Mouse (Mus musculus): ENCODE measurements around the gene Pak1. TPM values are rescaled to one million over a fixed set of nuclear protein-coding genes. Genes with fewer than 3 reads are reported as not detected.

Gene Pak1
- polyA plus RNA-seq, 1 experiment from 2014 or later: 121 TPM

- Histone ChIP-seq H3K9ac (replicated peaks) (no peak overlapping the region), H3K4me1 (0 out of 2 replicates have a peak, but pooled peaks cover 4% of the 10 kb centered on the region), H3K9me3 (no peaks in the 10 kb centered on the region), H3K4me2 (replicated peaks) (no peak overlapping the region), H3K27me3 (no peaks in the 10 kb centered on the region), H3K4me3 (no peak overlapping the region), H3K27ac (replicated peaks) (no peak overlapping the region), H3K36me3 (no peaks in the 10 kb centered on the region)
- WGBS: 60% methylated on average over 5 of the region's 5 CpGs
- ATAC-seq (ENCODE audit: low FRiP score, low read depth): no peak
Measured at GRCm38 (mm10) chr7:97783523-97783922, 4.8 kb upstream of the Pak1 start.

GRCm38 (mm10) chr7:97788669-97789483 lies 535 bp downstream of the Pak1 start:
- H3K4me3 ChIP-seq: peak overlapping the region; percentile 76
- H3K27me3 ChIP-seq: peaks cover 3% of the 10 kb centered on the region; the same call in 1 of the 2 replicates
- H3K27ac ChIP-seq (replicated peaks): peak overlapping the region; percentile 78
- H3K4me1 ChIP-seq: peaks cover 26% of the 10 kb centered on the region
- peak; percentile 73 for ATAC-seq (ENCODE audit: low FRiP score, low read depth)
- under 1% methylated on average over 65 of the region's 84 CpGs for WGBS
- H3K9me3 ChIP-seq: no peaks in the 10 kb centered on the region
- H3K4me2 ChIP-seq (replicated peaks): peak overlapping the region; percentile 86
- H3K9ac ChIP-seq (replicated peaks): peak overlapping the region; percentile 94
- no peaks in the 10 kb centered on the region for H3K36me3 ChIP-seq

DNA sequence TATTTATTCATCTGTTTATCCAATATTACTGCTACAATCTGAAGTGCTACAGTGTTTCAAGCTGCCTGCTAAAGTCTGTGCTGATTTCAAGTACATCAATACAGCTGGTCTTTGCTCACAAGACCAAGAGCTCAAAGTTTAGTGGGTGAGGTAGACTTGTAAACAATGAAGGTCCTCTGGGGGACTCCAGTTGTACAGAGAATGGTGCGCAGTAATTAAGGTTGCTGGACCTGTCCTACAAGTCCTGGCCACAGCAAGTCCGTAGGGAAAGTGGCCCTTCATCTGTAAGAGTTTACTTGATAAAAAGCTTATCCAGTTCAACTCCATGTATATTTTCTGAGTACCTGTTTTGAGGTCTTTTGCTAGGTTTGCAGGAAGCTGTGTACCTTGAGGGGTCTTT lies 1.9 kb downstream of the Pak1 start:
- ATAC-seq (ENCODE audit: low FRiP score, low read depth): no peak
- peak overlapping the region; percentile 76 for H3K4me3 ChIP-seq
- H3K9me3 ChIP-seq: no peaks in the 10 kb centered on the region
- peak overlapping the region; percentile 86 for H3K4me2 ChIP-seq (replicated peaks)
- 43% methylated on average over 2 of the region's 2 CpGs for WGBS
- no peaks in the 10 kb centered on the region for H3K36me3 ChIP-seq
- H3K9ac ChIP-seq (replicated peaks): no peak overlapping the region
- no peak overlapping the region for H3K27ac ChIP-seq (replicated peaks)
- peaks cover 3% of the 10 kb centered on the region; the same call in 1 of the 2 replicates for H3K27me3 ChIP-seq
- H3K4me1 ChIP-seq: peaks cover 26% of the 10 kb centered on the region

GRCm38 (mm10) chr7:97792324-97792723 lies 4.0 kb downstream of the Pak1 start:
- WGBS: 61% methylated on average over 2 of the region's 2 CpGs

DNA sequence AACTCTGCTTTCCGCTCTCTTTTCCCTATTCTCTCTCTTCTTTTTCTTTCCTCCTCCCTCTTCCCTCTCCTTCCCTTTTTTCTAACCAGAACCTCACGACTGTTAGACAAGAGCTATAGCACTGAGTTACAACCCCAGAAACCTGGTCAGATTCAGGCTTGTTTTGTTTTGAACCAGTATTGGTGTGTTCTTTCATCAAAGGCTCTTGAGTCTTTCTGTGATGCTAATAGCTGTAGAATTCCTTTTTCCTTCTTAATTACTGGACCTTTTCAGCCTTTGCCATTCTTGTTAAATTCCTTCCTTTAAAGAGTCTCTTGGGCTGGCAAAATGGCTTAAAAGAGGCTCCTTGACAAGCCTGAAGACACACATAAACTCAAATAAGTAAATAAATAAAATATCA lies 14.8 kb downstream of the Pak1 start:
- Histone ChIP-seq H3K27ac (replicated peaks) (peak overlapping the region; percentile 75), H3K27me3 (no peaks in the 10 kb centered on the region), H3K9me3 (no peaks in the 10 kb centered on the region), H3K9ac (replicated peaks) (no peak overlapping the region), H3K4me2 (replicated peaks) (no peak overlapping the region), H3K4me3 (no peak overlapping the region), H3K4me1 (peaks cover 43% of the 10 kb centered on the region), H3K36me3 (no peaks in the 10 kb centered on the region)
- no peak for ATAC-seq (ENCODE audit: low FRiP score, low read depth)
- WGBS: 29% methylated on average over 2 of the region's 2 CpGs

More at GRCm38 (mm10) chr7:97792324-97792723, 4.0 kb downstream of the Pak1 start:
- peaks cover 26% of the 10 kb centered on the region for H3K4me1 ChIP-seq
- no peak overlapping the region for H3K27ac ChIP-seq (replicated peaks)
- no peak overlapping the region for H3K9ac ChIP-seq (replicated peaks)
- no peaks in the 10 kb centered on the region for H3K36me3 ChIP-seq
- H3K4me3 ChIP-seq: no peak overlapping the region
- H3K4me2 ChIP-seq (replicated peaks): no peak overlapping the region
- ATAC-seq (ENCODE audit: low FRiP score, low read depth): no peak
- no peaks in the 10 kb centered on the region for H3K9me3 ChIP-seq
- peaks cover 3% of the 10 kb centered on the region; the same call in 1 of the 2 replicates for H3K27me3 ChIP-seq

DNA sequence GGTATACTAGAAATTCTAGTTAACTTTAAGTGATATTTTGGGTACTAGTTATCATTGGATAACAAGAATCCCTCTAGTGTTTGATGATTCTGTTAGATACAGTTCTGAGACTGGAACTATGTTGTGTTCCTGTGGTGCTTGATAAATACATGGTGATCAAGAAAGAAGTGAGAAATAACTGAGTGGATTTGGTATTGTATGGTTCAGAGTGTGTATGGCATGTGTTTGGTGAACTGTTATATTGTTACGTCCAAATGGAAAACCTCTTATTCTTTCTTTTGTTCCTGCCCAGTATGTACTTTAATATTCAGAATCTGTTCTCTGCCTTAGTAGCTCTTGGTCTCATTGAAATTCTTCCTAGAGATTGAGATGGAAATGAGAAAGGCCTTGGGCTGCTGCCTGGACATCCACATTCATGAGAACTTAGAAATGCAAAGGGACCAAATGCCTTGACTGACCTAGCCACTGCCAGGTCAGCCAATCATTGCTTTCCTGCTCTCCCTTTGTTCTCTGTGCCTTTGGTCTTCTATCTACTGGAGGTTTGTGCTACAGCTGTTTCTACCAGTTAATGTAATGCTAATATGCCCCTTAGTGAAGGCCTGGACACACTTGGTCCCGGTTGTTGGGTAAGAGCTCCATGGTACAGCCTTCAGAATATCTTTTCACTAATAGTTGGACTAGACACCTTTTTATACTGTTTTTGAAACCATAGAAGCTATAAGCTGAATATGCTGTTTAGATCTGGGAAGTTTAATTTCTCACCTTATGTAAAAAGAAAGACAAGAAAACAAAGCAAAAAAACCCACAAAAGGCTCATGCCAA lies 16.1 kb downstream of the Pak1 start:
- Histone ChIP-seq H3K4me3 (no peak overlapping the region), H3K4me1 (peaks cover 35% of the 10 kb centered on the region), H3K36me3 (no peaks in the 10 kb centered on the region), H3K27me3 (no peaks in the 10 kb centered on the region), H3K27ac (replicated peaks) (peak overlapping the region; percentile 88), H3K4me2 (replicated peaks) (0 out of 2 replicates have a peak overlapping the region, but pooled peaks have one; percentile 3), H3K9ac (replicated peaks) (no peak overlapping the region), H3K9me3 (no peaks in the 10 kb centered on the region)
- 13% methylated on average over 2 of the region's 2 CpGs for WGBS
- peak; percentile 92 for ATAC-seq (ENCODE audit: low FRiP score, low read depth)

DNA sequence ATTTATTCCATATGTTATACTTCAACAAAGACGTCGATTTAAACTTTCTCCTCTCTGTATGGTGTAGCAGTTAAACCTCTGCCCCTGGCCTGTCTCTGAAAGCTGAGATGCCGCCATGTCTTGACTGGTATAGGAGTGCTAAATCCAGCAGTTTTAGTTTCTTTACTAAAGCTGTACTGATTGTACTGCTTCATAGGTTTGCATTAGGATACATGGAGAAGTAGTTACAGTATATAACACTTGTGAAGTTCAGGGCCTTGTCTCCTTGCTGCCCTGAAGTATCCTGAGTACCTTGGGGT lies 16.7 kb downstream of the Pak1 start:
- H3K4me1 ChIP-seq: peaks cover 29% of the 10 kb centered on the region
- H3K27ac ChIP-seq (replicated peaks): peak overlapping the region; percentile 88

DNA sequence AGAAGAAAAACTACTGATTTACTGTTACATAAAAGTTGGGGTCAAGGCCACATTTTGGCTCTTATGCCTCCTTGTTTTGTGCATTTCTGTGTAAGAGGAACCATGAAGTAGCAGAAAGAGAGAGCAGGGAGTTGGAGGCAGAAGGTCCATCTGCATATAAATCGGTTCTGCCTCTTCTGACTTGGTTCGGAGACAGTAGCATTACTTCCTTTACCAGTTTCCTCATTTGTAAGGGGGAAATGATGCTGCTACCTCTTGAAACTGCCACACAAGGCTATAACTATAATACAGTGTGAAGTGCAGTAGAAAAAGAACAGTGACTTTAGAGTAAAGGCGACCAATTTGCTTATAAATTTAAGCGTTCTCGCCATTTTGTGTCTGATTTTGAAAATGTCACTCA lies 21.0 kb downstream of the Pak1 start:
- no peak overlapping the region for H3K4me3 ChIP-seq
- no peak overlapping the region for H3K27ac ChIP-seq (replicated peaks)
- 84% methylated on average over 5 of the region's 5 CpGs for WGBS
- ATAC-seq (ENCODE audit: low FRiP score, low read depth): no peak
- H3K27me3 ChIP-seq: no peaks in the 10 kb centered on the region
- no peaks in the 10 kb centered on the region for H3K36me3 ChIP-seq
- peaks cover 12% of the 10 kb centered on the region for H3K4me1 ChIP-seq
- no peaks in the 10 kb centered on the region for H3K9me3 ChIP-seq
- H3K4me2 ChIP-seq (replicated peaks): no peak overlapping the region
- H3K9ac ChIP-seq (replicated peaks): no peak overlapping the region

More for the DNA sequence above, 16.7 kb downstream of the Pak1 start:
- 23% methylated on average over 3 of the region's 3 CpGs for WGBS
- H3K4me3 ChIP-seq: no peak overlapping the region
- 0 out of 2 replicates have a peak overlapping the region, but pooled peaks have one; percentile 3 for H3K4me2 ChIP-seq (replicated peaks)
- ATAC-seq (ENCODE audit: low FRiP score, low read depth): peak; percentile 39; the same call in 1 of the 2 replicates
- no peak overlapping the region for H3K9ac ChIP-seq (replicated peaks)
- no peaks in the 10 kb centered on the region for H3K36me3 ChIP-seq
- no peaks in the 10 kb centered on the region for H3K9me3 ChIP-seq
- no peaks in the 10 kb centered on the region for H3K27me3 ChIP-seq

GRCm38 (mm10) chr7:97821875-97822274 lies 33.5 kb downstream of the Pak1 start:
- 92% methylated on average over 2 of the region's 2 CpGs for WGBS
- Histone ChIP-seq H3K9ac (replicated peaks) (no peak overlapping the region), H3K36me3 (no peaks in the 10 kb centered on the region), H3K9me3 (no peaks in the 10 kb centered on the region), H3K27me3 (no peaks in the 10 kb centered on the region), H3K4me2 (replicated peaks) (no peak overlapping the region), H3K4me3 (no peak overlapping the region), H3K4me1 (no peaks in the 10 kb centered on the region), H3K27ac (replicated peaks) (no peak overlapping the region)
- no peak for ATAC-seq (ENCODE audit: low FRiP score, low read depth)

DNA sequence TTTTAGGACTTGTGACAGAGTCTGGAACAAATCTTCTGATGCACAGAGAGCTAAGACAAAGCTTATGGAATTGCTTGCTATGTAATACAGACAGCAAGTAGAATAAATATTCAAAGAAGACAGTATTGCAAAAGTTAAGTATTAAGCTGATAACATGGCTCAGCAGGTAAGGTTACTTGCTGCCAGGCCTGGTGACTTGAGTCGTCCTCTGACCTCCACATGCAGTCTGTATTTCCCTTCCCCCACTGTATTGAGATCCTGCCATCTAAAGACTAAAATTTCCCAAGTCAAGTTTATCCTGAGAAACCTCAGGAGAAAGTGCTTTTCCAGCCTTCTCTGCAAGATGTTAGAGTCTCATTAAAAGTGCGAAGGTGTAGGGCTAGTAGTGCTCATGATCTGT lies 40.8 kb downstream of the Pak1 start:
- Histone ChIP-seq H3K27ac (replicated peaks) (no peak overlapping the region), H3K4me1 (no peaks in the 10 kb centered on the region), H3K9me3 (no peaks in the 10 kb centered on the region), H3K27me3 (no peaks in the 10 kb centered on the region), H3K4me3 (no peak overlapping the region), H3K9ac (replicated peaks) (no peak overlapping the region), H3K36me3 (no peaks in the 10 kb centered on the region), H3K4me2 (replicated peaks) (no peak overlapping the region)
- no peak for ATAC-seq (ENCODE audit: low FRiP score, low read depth)
- 84% methylated on average over 2 of the region's 2 CpGs for WGBS

GRCm38 (mm10) chr7:97830739-97831138 lies 42.4 kb downstream of the Pak1 start:
- no peak for ATAC-seq (ENCODE audit: low FRiP score, low read depth)

GRCm38 (mm10) chr7:97832987-97833386 lies 44.6 kb downstream of the Pak1 start:
- Histone ChIP-seq H3K4me1 (no peaks in the 10 kb centered on the region), H3K9ac (replicated peaks) (no peak overlapping the region), H3K4me2 (replicated peaks) (no peak overlapping the region), H3K27me3 (no peaks in the 10 kb centered on the region), H3K36me3 (no peaks in the 10 kb centered on the region), H3K27ac (replicated peaks) (no peak overlapping the region), H3K4me3 (no peak overlapping the region), H3K9me3 (no peaks in the 10 kb centered on the region)
- WGBS: 75% methylated on average over 2 of the region's 2 CpGs
- no peak for ATAC-seq (ENCODE audit: low FRiP score, low read depth)

More at GRCm38 (mm10) chr7:97830739-97831138, 42.4 kb downstream of the Pak1 start:
- no peak overlapping the region for H3K27ac ChIP-seq (replicated peaks)
- H3K27me3 ChIP-seq: no peaks in the 10 kb centered on the region
- 89% methylated on average over 3 of the region's 3 CpGs for WGBS
- H3K4me1 ChIP-seq: no peaks in the 10 kb centered on the region
- H3K9ac ChIP-seq (replicated peaks): no peak overlapping the region
- H3K4me2 ChIP-seq (replicated peaks): no peak overlapping the region
- H3K9me3 ChIP-seq: no peaks in the 10 kb centered on the region
- H3K4me3 ChIP-seq: no peak overlapping the region
- no peaks in the 10 kb centered on the region for H3K36me3 ChIP-seq
